Mouse (Mus musculus) stomach, postnatal 0 days (tissue): Measurements from ENCODE around the gene Mettl23. TPM values are rescaled to one million over a fixed set of nuclear protein-coding genes. Genes with fewer than 3 reads are reported as not detected.
A peak's percentile ranks its signal among the peaks of the same experiment; 100 is the strongest.
"Not testable (repeated sequence)": the region's sequence is repeated elsewhere in the genome, so short reads cannot be mapped to it uniquely, and the experiment has no call there.

ENCODE experiments used
- ATAC-seq: fragments of 200-750 bp; cut with Nextera tagmentation; 2 replicates; pipeline ENCODE4 v1.8.0; 2017; ENCODE audit not compliant: low FRiP score, low TSS enrichment
- DNase-seq: peaks from one replicate; pipeline ENCODE4 v3.0.0-alpha.2; 2016; ENCODE audit warnings: low spot score
- H3K27ac ChIP-seq: fragments of 300-500 bp; sonication (generic); replicated peaks from 2 replicates; pipeline ENCODE4 v1.5.1; 2014; ENCODE audit warnings: mild to moderate bottlenecking, control low read depth
- H3K27me3 ChIP-seq: fragments of 300-500 bp; sonication (generic); 2 replicates; pipeline ENCODE4 v1.6.1; 2014; ENCODE audit warnings: low read length; ENCODE audit not compliant: control insufficient read depth, insufficient read depth
- H3K36me3 ChIP-seq: fragments of 300-500 bp; sonication (generic); 2 replicates; pipeline ENCODE4 v1.6.1; 2014; ENCODE audit warnings: low read length, mixed read lengths; ENCODE audit not compliant: control insufficient read depth, insufficient read depth
- H3K4me1 ChIP-seq: fragments of 300-500 bp; sonication (generic); replicated peaks from 2 replicates; pipeline ENCODE4 v1.6.1; 2014; ENCODE audit warnings: antibody characterized with exemption; ENCODE audit not compliant: control insufficient read depth, insufficient read depth
- H3K4me2 ChIP-seq: fragments of 300-500 bp; sonication (generic); replicated peaks from 2 replicates; pipeline ENCODE4 v1.6.1; 2014; ENCODE audit warnings: low read depth, mild to moderate bottlenecking, control low read depth, moderate library complexity
- H3K4me3 ChIP-seq: fragments of 300-500 bp; sonication (generic); 2 replicates; pipeline ENCODE4 v1.5.1; 2014; ENCODE audit warnings: low read depth, low read length, control low read depth
- H3K9ac ChIP-seq: fragments of 300-500 bp; sonication (generic); 2 replicates; pipeline ENCODE4 v1.6.1; 2014; ENCODE audit warnings: mild to moderate bottlenecking, low read length, control low read depth, mixed read lengths
- H3K9me3 ChIP-seq: fragments of 300-500 bp; sonication (generic); 2 replicates; pipeline ENCODE4 v1.6.1; 2016; ENCODE audit warnings: low read length; ENCODE audit not compliant: control insufficient read depth
- CTCF ChIP-seq: IDR thresholded peaks from 2 replicates; pipeline ENCODE4 v1.5.1; 2016; ENCODE audit warnings: antibody characterized with exemption, low read depth, mild to moderate bottlenecking, moderate library complexity
- EP300 ChIP-seq: optimal IDR thresholded peaks from 2 replicates; pipeline ENCODE3; 2016; ENCODE audit warnings: antibody characterized with exemption
- WGBS: fragments of 180-500 bp; shearing (Covaris S2); extraction: QIAGEN DNeasy Blood & Tissue Kit; methylation state at CpG from one replicate; pipeline ENCODE4 v1.1.7; 2014; 5-methylcytosine and 5-hydroxymethylcytosine counted together
- polyA plus RNA-seq: library from polyadenylated mRNA; unstranded; fragments of >200 nt; fragmentation: Nextera tagmentation; extraction: Ambion mirVana; gene quantifications from 2 replicates; pipeline ENCODE4 v1.2.1, GENCODE M21; 2015

Mettl23 gene
- polyA plus RNA-seq, 1 experiment from 2014 or later, result 40.6 TPM

DNA sequence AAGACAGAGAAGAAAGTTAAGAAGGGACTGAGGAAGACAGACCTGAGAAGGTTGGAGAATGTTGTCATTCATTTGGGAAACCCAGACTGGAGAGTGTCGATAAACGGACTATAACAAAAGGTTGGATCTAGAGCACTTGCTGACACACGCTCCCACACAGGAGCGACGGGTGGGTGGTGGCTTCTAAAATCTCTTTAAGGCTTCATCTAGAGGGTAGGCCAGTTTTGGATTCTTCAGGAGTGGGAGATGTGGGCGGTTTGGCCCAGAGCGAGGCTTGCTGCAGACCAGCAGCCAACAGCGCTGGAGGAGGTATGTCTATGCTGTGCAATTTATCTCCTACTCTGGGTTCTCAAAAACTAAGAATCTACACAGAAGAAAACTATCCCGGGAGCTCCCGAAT, 20.5 kb upstream of the Mettl23 start:
- H3K4me3 ChIP-seq, result no peak overlapping the region
- H3K4me1 ChIP-seq, result peaks cover 9% of the 10 kb centered on the region
- DNase-seq (no peak), ATAC-seq (no peak)
- H3K27me3 ChIP-seq, result no peaks in the 10 kb centered on the region
- TF ChIP-seq CTCF (no peak), EP300 (no peak)
- H3K9ac ChIP-seq, result no peak overlapping the region
- no peaks in the 10 kb centered on the region for H3K36me3 ChIP-seq
- peak overlapping the region; percentile 35 for H3K27ac ChIP-seq
- H3K9me3 ChIP-seq, result no peaks in the 10 kb centered on the region
- 55% methylated on average over 10 of the region's 10 CpGs for WGBS
- no peak overlapping the region for H3K4me2 ChIP-seq

DNA sequence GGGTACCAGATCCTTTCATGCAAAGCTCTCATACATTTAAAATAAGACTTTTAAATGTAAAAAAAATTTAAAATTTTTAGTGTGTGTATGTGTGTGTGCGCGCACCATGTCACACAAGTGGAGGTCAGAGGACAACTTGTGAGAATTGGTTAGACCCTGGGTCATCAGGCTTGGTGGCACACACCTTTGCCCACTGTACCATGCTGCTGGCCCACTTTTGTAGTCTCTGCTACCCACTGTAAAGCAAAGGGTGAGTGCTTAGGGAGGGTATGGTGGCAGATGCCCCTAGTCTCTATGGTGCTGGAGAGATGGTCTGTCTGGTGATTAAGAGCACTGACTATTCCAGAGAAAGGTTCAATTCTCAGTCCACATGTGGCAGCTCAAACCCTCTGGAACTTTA, 19.8 kb upstream of the Mettl23 start:
- Histone ChIP-seq H3K36me3 (no peaks in the 10 kb centered on the region), H3K27me3 (no peaks in the 10 kb centered on the region), H3K27ac (no peak overlapping the region), H3K4me1 (peaks cover 9% of the 10 kb centered on the region), H3K9me3 (no peaks in the 10 kb centered on the region), H3K9ac (no peak overlapping the region), H3K4me3 (no peak overlapping the region), H3K4me2 (no peak overlapping the region)
- DNase-seq, result no peak
- 98% methylated on average over 2 of the region's 2 CpGs for WGBS
- no peak for TF ChIP-seq EP300
- TF ChIP-seq CTCF, result no peak
- ATAC-seq, result no peak

DNA sequence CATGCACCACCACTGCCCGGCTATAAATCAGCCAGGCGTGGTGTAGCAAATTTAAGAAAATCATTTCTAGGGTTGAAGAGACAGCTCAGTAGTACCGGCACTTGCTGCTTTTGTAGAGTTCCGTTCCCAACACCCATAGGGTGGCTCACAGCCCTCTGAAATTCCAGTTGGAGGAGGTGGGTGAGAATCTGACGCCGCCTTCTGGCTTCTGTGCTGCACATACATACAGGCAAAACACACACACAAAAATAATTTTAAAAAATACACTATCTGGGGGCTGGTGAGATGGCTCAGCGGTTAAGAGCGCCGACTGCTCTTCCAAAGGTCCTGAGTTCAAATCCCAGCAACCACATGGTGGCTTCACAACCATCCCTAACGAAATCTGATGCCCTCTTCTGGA, 19.2 kb upstream of the Mettl23 start:
- DNase-seq, H3K4me2 ChIP-seq, H3K27me3 ChIP-seq, H3K27ac ChIP-seq, H3K9ac ChIP-seq, H3K4me3 ChIP-seq, H3K4me1 ChIP-seq, ATAC-seq, H3K9me3 ChIP-seq, H3K36me3 ChIP-seq: not testable (repeated sequence)
- WGBS, result 96% methylated on average over 10 of the region's 10 CpGs

DNA sequence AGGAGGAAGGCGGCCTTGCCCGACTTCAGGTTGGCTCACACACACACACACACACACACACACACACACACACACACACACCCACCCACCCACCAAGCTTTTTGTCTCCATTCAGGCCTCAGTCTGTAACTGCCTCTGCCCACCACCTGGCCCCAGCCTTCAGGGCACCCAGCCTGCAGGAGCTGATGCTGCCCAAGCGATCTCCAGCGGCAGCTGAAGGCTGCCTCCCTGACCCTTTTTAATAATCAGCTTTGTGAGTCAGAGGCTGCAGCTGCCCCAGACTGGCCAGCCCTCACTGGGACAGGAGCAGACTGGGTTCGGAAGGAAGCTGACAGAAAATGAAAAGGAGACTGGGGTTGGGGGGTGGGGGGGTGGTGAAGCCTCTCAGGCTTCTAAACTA, 17.8 kb upstream of the Mettl23 start:
- ATAC-seq, result no peak
- no peak overlapping the region for H3K4me3 ChIP-seq
- WGBS, result 69% methylated on average over 5 of the region's 5 CpGs
- H3K4me1 ChIP-seq, result peaks cover 9% of the 10 kb centered on the region
- DNase-seq, result no peak
- no peaks in the 10 kb centered on the region for H3K9me3 ChIP-seq
- H3K27ac ChIP-seq, result no peak overlapping the region
- no peak overlapping the region for H3K4me2 ChIP-seq
- H3K36me3 ChIP-seq, result no peaks in the 10 kb centered on the region
- H3K27me3 ChIP-seq, result no peaks in the 10 kb centered on the region
- no peak overlapping the region for H3K9ac ChIP-seq
- TF ChIP-seq EP300, result no peak

DNA sequence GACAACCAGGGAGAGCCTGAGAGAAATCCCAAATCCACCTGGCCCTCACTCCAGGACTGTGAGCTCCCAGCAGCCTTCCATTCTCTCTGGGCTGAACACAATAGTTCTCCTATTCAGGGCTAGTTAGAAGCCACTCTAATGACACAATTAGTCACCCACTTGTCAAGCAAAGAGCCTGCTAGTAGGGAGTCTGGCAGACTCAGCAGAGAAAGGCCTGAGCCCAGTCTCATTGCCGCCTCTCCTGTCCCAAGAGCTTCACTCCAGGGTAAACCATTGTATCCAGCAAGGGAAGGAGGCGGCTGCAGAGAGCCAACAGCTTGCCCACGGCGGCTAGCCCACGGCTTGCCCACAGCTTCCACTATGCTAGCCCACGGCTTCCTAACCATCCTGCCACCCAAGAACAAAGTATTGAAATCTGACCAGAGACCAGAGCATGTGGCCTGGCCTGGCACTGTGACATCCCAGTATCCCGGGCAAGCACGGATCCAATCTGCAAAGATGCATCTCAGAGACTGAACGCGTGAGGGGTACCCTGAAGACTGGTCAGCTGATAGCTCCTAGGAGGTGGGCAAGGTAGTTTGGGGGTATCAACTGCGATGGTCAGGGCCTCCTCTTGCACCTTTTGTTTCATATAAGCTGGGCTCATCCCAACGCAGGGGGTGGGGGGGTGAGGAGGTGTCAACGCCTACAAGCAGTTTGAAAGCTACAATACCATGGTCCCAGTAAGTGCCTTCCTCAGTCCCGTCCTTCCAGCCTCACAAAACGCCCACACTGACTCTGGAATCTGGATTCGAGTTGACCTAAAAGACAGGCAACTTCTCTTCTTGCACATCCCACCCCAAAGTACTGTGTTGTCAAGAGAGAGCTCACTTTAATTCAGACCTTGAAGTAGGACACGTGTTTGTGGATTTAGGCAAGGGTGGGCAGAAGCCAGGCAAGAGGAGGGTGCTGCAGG, 16.3 kb upstream of the Mettl23 start:
- peak overlapping the region; percentile 85 for H3K27ac ChIP-seq
- peak overlapping the region; percentile 77 for H3K4me2 ChIP-seq
- no peaks in the 10 kb centered on the region for H3K27me3 ChIP-seq
- no peaks in the 10 kb centered on the region for H3K36me3 ChIP-seq
- peaks cover 3% of the 10 kb centered on the region for H3K4me1 ChIP-seq
- TF ChIP-seq CTCF (no peak), EP300 (no peak)
- ATAC-seq (no peak), DNase-seq (no peak)
- peak overlapping the region; percentile 62 for H3K4me3 ChIP-seq
- WGBS, result 47% methylated on average over 17 of the region's 17 CpGs
- no peaks in the 10 kb centered on the region for H3K9me3 ChIP-seq
- peak overlapping the region; percentile 84 for H3K9ac ChIP-seq

DNA sequence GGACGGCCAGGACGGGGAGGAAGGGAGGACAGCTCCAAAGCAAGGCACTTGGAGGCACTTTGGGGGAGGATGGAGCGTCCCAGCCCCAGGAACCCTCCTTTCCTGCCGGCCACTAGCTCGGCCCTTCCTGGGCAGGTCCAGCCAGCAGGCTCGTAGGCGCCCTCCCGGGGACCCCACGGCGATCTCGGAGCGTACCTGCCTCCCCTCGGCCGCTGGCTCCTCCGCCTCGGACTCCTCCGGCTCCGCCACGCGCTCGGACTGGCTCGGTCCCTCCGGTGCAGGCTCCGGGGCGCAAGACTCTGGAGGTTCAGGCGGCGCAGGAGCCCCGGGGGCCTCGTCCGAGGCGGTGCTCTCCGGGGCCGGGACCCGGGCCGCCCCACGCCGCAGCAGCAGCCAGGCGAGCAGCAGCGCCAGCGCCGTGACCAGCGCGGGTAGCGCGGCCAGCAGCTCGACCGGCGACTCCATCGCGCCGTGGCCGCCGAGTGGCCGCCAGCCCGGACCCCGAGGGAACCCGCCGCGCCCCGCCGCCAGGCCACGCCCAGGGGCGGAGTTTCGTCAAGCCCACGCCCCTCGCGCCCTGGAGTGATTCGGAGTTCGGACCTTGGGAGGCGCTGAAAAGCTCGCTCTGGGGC, 15.4 kb upstream of the Mettl23 start, which contains the start of gene Mxra7:
Gene Mxra7 (minus strand): TSS at position 513 of the 632 bp plus-strand sequence.
- TF ChIP-seq EP300, result no peak
- no peak for TF ChIP-seq CTCF
- Histone ChIP-seq H3K4me3 (peak within 1 kb of the TSS; percentile 62), H3K36me3 (no peaks in the 10 kb centered on the region), H3K27ac (peak within 1 kb of the TSS; percentile 85), H3K4me1 (peaks cover 3% of the 10 kb centered on the region), H3K27me3 (no peaks in the 10 kb centered on the region), H3K4me2 (peak within 1 kb of the TSS; percentile 77), H3K9me3 (no peaks in the 10 kb centered on the region), H3K9ac (peak within 1 kb of the TSS; percentile 84)
- DNase-seq (peak; percentile 78), ATAC-seq (peak; percentile 67; the same call in 1 of the 2 replicates)
- 1% methylated on average over 59 of the region's 71 CpGs for WGBS
